ENCODE assay signal across 42 mouse cellular contexts in the genomic region with DNA sequence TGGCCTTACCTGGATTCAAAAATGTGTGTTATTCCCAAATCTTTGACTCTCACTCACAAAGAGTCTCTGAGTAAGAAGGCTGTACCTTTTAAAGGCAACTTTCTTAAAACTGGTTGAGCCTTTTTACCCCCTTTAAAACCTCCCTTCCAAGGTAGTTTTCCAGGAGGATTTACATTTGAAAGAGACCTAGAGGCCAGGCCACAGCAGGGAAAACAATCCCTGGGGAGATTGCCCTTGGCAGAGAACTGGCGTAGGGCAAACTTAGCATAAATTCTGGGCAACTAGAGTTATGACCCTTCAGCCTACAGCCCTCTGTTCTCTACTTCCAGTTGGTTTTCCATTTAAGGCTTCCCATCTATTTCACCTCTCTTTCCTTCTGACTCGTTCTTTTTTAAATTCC. TPM values are rescaled to one million over a fixed set of nuclear protein-coding genes. Genes with fewer than 3 reads are reported as not detected.
"Had no signal": no experiment of that assay in that cellular context is flagged by ENCODE, and none has a peak within 500 bp of the region (broad histone marks: within the 10 kb centered on the region; RNA-seq: fewer than 3 reads in every experiment).

No protein-coding gene starts in this region.

- H3K4me1 ChIP-seq: heart, embryonic 13.5 days; heart, embryonic 15.5 days; hindbrain, embryonic 13.5 days; hindbrain, embryonic 15.5 days; kidney, embryonic 15.5 days; limb, embryonic 10.5 days; limb, embryonic 12.5 days; liver, embryonic 13.5 days; liver, embryonic 15.5 days had no signal

- H3K9ac ChIP-seq: heart, embryonic 13.5 days; heart, embryonic 15.5 days; hindbrain, embryonic 13.5 days; hindbrain, embryonic 15.5 days; kidney, embryonic 15.5 days; limb, embryonic 12.5 days; liver, embryonic 13.5 days; liver, embryonic 15.5 days; liver, postnatal 0 days had no signal

- H3K27ac ChIP-seq: heart, adult 2 months; heart, embryonic 13.5 days; heart, embryonic 15.5 days; hindbrain, embryonic 13.5 days; hindbrain, embryonic 15.5 days; hindbrain, postnatal 0 days; kidney, embryonic 15.5 days; kidney, postnatal 0 days; limb, embryonic 10.5 days; limb, embryonic 12.5 days; liver, embryonic 13.5 days; liver, embryonic 15.5 days had no signal

- H3K36me3 ChIP-seq: heart, embryonic 13.5 days; heart, embryonic 15.5 days; hindbrain, embryonic 13.5 days; hindbrain, embryonic 15.5 days; kidney, embryonic 15.5 days; limb, embryonic 10.5 days; limb, embryonic 12.5 days; liver, embryonic 13.5 days; liver, embryonic 15.5 days had no signal

- H3K27me3 ChIP-seq: heart, embryonic 13.5 days; heart, embryonic 15.5 days; hindbrain, embryonic 13.5 days; hindbrain, embryonic 15.5 days; limb, embryonic 12.5 days; liver, embryonic 13.5 days; liver, embryonic 15.5 days had no signal

- DNase-seq: gastrocnemius, postnatal 10 days; gastrocnemius, postnatal 25 days; heart, adult 11 months; heart, adult 2 months; heart, postnatal 14 days; heart, postnatal 36 days; kidney, adult 11 months; kidney, adult 2 months; kidney, adult 9 months; kidney, postnatal 14 days; kidney, postnatal 36 days; layer of hippocampus, adult 9-11 months; layer of hippocampus, postnatal 36 days; liver; liver, embryonic 13.5 days; liver, postnatal 0 days had no signal

- H3K9me3 ChIP-seq: heart, embryonic 13.5 days; heart, embryonic 15.5 days; hindbrain, embryonic 13.5 days; hindbrain, embryonic 15.5 days; kidney, embryonic 15.5 days; limb, embryonic 10.5 days; limb, embryonic 12.5 days; liver, embryonic 13.5 days; liver, embryonic 15.5 days had no signal

- H3K4me3 ChIP-seq: heart, adult 2 months; heart, embryonic 13.5 days; heart, embryonic 15.5 days; hindbrain, embryonic 13.5 days; hindbrain, embryonic 15.5 days; kidney, embryonic 15.5 days; limb, embryonic 10.5 days; limb, embryonic 12.5 days; liver, embryonic 13.5 days; liver, embryonic 15.5 days had no signal

RNA-seq across cellular contexts. Expression of gene Cd40lg, which starts 13.9 kb away (rescaled TPM):
- total RNA-seq: gastrocnemius, postnatal 10 days; gastrocnemius, postnatal 25 days; heart, adult 2 months; heart, postnatal 36 days; hematopoietic stem cell, adult 5-6 weeks; hindbrain, postnatal 0 days; layer of hippocampus, adult 18-20 months; layer of hippocampus, adult 8-10 months; layer of hippocampus, postnatal 14 days; layer of hippocampus, postnatal 36 days; left cerebral cortex, adult 18-20 months; left cerebral cortex, adult 8-10 months; left cerebral cortex, postnatal 14 days; left cerebral cortex, postnatal 36 days had no signal
- polyA plus RNA-seq: gonadal fat pad, adult 2 months; heart, embryonic 11.5 days; heart, embryonic 13.5 days; heart, embryonic 15.5 days; heart, postnatal 0 days; hindbrain, embryonic 11.5 days; hindbrain, embryonic 13.5 days; hindbrain, embryonic 15.5 days; hindbrain, postnatal 0 days; intestine, embryonic 14.5 days; intestine, embryonic 16.5 days; kidney, embryonic 15.5 days; kidney, postnatal 0 days; limb, embryonic 10.5 days; limb, embryonic 12.5 days; limb, embryonic 14.5 days; liver, embryonic 11.5 days; liver, embryonic 13.5 days; liver, embryonic 15.5 days; liver, postnatal 0 days had no signal
